Mouse (Mus musculus) heart, adult 2 months (tissue): ENCODE data around the gene Tbxas1.

Source experiments
- EP300 ChIP-seq: fragments of 200-500 bp; IDR thresholded peaks from 2 replicates; pipeline ENCODE4 v1.6.1; 2011; ENCODE audit warnings: low read depth, low read length, control low read depth; ENCODE audit not compliant: insufficient read depth
- POLR2A ChIP-seq: fragments of 200-500 bp; IDR thresholded peaks from 2 replicates; pipeline ENCODE4 v1.6.1; 2011; ENCODE audit warnings: mild to moderate bottlenecking, low read depth, low read length, control low read depth; ENCODE audit not compliant: insufficient read depth

GRCm38 (mm10) chr6:38845117-38845516 lies 30.1 kb upstream of the Tbxas1 start:
- TF ChIP-seq POLR2A (no peak), EP300 (no peak)
